Mouse (Mus musculus): ENCODE results near the gene Zfyve21. TPM values are rescaled to one million over a fixed set of nuclear protein-coding genes. Genes with fewer than 3 reads are reported as not detected.
A peak's percentile ranks its signal among the peaks of the same experiment; 100 is the strongest.

Gene Zfyve21
- total RNA-seq, 2 experiments from 2014 or later: 84.6 to 101 TPM

GRCm38 (mm10) chr12:111842565-111843433 is 28.8 kb downstream of the Zfyve21 start:
- DNase-seq (ENCODE audit: low spot score in 2 of 2): no peak

- no peak for DNase-seq (ENCODE audit: low spot score in 2 of 2)
Measured at GRCm38 (mm10) chr12:111843470-111843869, 29.5 kb downstream of the Zfyve21 start.

DNA sequence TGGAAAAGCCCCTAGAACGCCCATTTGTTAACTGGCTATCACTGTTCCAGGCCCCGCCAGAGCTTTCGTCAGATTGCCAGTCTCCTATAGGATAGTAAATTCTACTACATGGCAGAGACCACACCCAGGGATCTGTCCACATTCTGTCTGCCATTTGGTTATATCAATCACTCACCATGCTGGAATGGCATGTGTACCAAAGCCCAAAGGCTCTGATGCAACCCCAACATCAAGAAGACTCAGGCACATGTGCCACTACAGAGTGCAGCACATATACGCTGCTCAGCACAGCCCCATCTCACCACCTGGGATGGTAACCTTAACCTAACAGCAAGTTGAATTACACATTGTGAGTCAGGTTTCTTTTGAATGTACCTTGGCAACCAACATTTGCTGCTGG is 32.0 kb downstream of the Zfyve21 start:
- DNase-seq (ENCODE audit: low spot score in 2 of 2): no peak

- DNase-seq (ENCODE audit: low spot score in 2 of 2): no peak
Measured at GRCm38 (mm10) chr12:111846815-111847214, 32.8 kb downstream of the Zfyve21 start.

DNA sequence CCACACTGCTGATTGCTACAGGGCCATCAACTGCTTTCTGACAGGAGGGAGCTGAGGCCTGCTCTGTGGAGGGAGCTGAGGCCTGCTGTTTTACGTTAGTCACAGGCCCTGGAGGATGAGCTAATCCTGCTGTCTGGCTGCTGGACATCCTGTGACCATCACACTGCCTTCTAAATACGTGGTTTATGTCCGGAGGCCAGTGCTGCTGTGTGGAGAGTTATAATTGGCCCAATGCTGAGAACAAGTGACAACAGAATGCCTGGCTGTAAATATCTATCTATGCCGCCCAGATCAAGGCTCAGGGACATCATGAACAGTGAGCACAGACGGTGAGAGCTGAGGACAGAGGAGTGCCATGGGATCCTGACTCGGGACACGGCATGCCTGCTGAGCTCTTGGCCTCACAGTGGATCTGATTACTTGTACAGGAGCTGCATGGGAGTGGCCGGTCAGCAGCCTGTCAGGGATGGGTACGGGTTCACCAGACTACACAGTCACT is 34.4 kb downstream of the Zfyve21 start:
- DNase-seq (ENCODE audit: low spot score in 2 of 2): no peak

DNA sequence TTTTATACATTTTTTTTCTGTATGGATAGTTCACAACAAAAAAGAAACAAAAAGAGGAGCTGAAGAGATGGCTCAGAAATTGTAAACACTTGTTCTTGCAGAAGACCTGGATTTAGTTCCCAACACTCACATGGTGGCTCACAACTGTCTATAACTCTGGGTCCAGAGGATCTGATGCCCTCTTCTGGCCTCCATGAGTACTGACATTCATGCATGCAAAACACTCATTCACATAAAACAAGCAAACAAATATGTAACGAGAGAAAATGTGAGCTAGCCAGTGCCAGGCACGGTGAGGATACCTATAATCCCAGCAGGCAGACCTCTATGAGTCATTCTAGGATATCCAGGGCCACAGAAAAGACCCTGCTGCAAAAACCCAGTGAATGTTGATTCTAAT is 37.3 kb downstream of the Zfyve21 start:
- no peak for DNase-seq (ENCODE audit: low spot score in 2 of 2)

- DNase-seq (ENCODE audit: low spot score in 2 of 2): no peak
Measured at GRCm38 (mm10) chr12:111851745-111852144, 37.8 kb downstream of the Zfyve21 start.

GRCm38 (mm10) chr12:111853011-111853436 is 39.1 kb downstream of the Zfyve21 start:
- peak in 1 of 2 experiments; percentile 51 for DNase-seq (ENCODE audit: low spot score in 2 of 2)

- DNase-seq (ENCODE audit: low spot score in 2 of 2): no peak
Measured at GRCm38 (mm10) chr12:111853546-111853945, 39.6 kb downstream of the Zfyve21 start.

- DNase-seq (ENCODE audit: low spot score in 2 of 2): no peak
Measured at GRCm38 (mm10) chr12:111855448-111855847, 41.5 kb downstream of the Zfyve21 start.

DNA sequence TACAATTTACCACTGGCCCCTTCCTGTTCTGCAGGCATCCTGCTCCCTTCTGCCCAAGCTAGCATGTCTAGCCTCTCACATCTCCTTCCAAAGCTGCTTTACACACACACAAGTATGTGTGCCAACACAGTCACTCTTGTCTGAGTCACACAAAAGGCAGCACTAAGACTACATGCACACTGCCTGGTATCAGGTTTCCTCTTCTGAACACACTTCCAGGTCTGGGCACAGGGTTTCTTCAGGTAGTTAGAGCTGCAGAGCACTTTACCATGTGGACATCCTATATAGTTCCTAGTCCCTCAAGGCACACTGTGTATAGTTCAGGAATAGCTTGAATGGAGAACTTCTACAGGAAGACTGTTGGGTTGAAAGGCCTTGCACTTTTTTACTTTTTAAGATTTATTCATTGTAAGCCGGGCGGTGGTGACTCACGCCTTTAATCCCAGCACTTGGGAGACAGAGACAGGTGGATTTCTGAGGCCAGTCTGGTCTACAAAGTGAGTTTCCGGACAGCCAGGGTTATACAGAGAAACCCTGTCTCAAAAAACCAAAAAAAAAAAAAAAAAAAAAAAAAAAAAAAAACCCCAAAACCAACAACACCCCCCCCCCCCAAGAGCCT is 50.3 kb downstream of the Zfyve21 start:
- DNase-seq (ENCODE audit: low spot score in 2 of 2): peak in 1 of 2 experiments; percentile 38

GRCm38 (mm10) chr12:111869806-111870205 is 55.8 kb downstream of the Zfyve21 start:
- no peak for DNase-seq (ENCODE audit: low spot score in 2 of 2)

DNA sequence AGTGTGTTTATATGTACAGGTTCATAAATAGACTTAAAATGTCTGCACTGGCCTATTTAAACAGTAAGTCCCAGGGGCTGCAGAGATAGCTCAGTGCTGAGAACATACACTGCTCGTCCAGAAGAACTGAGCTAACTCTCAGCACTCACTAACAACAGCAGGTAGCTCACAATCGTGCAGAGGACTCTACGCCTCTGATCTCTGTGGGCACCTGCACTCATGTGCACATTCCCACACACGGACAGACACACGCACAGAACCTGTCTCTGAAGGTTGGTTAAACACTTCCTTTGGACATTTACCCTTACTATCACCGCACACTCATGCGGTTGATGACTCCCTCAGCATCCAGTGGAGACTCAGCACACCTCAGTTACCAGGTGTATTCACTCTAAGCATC is 56.8 kb downstream of the Zfyve21 start:
- no peak for DNase-seq (ENCODE audit: low spot score in 2 of 2)

DNA sequence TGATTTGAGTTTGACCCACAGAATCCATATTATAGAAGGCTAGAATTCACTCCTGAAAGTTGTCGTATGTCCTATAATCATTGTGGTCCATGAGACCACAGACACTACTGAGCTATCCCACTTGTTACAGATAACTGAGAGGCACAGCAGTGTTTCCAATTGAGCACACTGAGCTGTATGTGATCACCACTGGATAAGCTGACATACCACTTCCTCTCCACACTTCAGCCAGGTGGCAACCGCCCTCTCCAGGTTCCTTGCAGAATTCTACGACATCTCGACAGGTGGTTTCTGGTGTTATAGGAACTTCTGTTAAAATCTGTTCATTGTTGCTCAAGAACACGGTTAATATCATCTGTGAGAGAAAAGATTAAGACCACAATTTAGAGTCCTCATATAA is 58.1 kb downstream of the Zfyve21 start:
- DNase-seq (ENCODE audit: low spot score in 2 of 2): no peak

GRCm38 (mm10) chr12:111874601-111875140 is 60.7 kb downstream of the Zfyve21 start:
- no peak for DNase-seq (ENCODE audit: low spot score in 2 of 2)

DNA sequence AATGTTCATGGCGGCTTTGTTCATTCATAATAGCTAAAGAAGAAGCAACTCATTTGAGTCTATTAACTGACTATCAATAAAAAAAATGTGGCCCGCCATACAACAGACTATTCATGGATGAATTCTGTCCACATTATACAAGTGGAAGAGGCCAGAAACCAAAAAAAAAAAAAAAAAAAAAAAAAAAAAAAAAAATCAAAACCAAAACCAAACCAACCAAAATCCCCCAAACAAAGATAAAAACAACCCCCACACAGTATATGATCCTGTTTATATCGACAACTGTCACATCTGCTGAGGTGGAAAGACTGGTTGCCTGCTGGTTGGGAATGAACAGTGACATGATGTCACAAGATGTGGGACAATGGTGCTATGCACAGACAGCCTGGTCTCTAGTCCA is 61.5 kb downstream of the Zfyve21 start:
- DNase-seq (ENCODE audit: low spot score in 2 of 2): no peak

DNA sequence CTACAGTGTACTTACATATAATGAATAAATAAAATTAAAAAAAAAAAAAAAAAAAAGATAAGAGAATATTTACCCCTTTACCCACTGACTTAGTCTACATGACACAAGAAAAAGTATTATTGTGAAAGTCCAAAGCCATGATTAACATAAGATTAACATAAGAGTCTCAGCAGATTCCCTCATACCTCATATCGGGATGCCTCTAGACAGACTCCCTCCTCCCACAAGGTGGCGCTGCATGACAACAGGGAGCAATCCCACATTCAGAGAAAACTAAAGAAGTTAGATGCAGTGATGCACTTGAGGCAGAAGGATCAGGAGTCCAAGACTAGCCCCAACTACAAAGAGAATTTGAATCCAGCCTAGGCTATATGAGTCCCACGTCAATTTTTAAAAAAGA is 64.2 kb downstream of the Zfyve21 start:
- DNase-seq (ENCODE audit: low spot score in 2 of 2): peak; percentile 84 to 89

Other genes with a start within 250 kb of the Zfyve21 start
- 10 to 100 TPM; 75.0 to 88.1 TPM for gene Mark3, start 239.6 kb upstream of the Zfyve21 start, total RNA-seq (2021)
- gene Ckb, start 141.8 kb upstream of the Zfyve21 start, total RNA-seq (2021): 10 to 100 TPM; 45.2 to 76.0 TPM
- 10 to 100 TPM; 16.3 to 20.1 TPM for gene Trmt61a, start 136.1 kb upstream of the Zfyve21 start, total RNA-seq (2021)
- 10 to 100 TPM; 43.1 to 43.7 TPM for gene Bag5, start 100.9 kb upstream of the Zfyve21 start, total RNA-seq (2021)
- 10 to 100 TPM; 61.0 to 61.3 TPM for gene Apopt1, start 100.9 kb upstream of the Zfyve21 start, total RNA-seq (2021)
- gene Klc1, start 55.3 kb upstream of the Zfyve21 start, total RNA-seq (2021): 100 to 1,000 TPM in 1 of 2 experiments, 10 to 100 TPM in 1; 93.1 to 126 TPM
- 10 to 100 TPM; 13.0 to 13.7 TPM for gene Xrcc3, start 297 bp upstream of the Zfyve21 start, total RNA-seq (2021)
- gene Ppp1r13b, start 93.9 kb downstream of the Zfyve21 start, total RNA-seq (2021): 10 to 100 TPM; 16.2 to 19.4 TPM
- 100 to 1,000 TPM; 359 to 454 TPM for gene Atp5mpl, start 152.8 kb downstream of the Zfyve21 start, total RNA-seq (2021)
- under 1 TPM in 1 of 2 experiments, not detected in 1; 0.30 TPM for gene Tdrd9, start 157.4 kb downstream of the Zfyve21 start, total RNA-seq (2021)
- not detected for gene Rd3l, start 167.1 kb downstream of the Zfyve21 start, total RNA-seq (2021)

All from adrenal gland, adult 18-20 months (tissue).